Mouse (Mus musculus): ENCODE data around the gene Fgf22. TPM values are rescaled to one million over a fixed set of nuclear protein-coding genes. Genes with fewer than 3 reads are reported as not detected.

The Fgf22 gene
- total and polyA plus RNA-seq, 2 experiments from 2014 or later, result 1.0 to 1.7 TPM

- H3K4me3 ChIP-seq (ENCODE audit: low read depth, low read length), result peak overlapping the region; percentile 92
- no peak for TF ChIP-seq CTCF (IDR thresholded peaks at IDR 0.05; ENCODE audit: low read depth)
- H3K27me3 ChIP-seq (ENCODE audit: insufficient read depth, low read length), result no peaks in the 10 kb centered on the region
- ATAC-seq, result no peak
- H3K36me3 ChIP-seq (ENCODE audit: insufficient read depth), result no peaks in the 10 kb centered on the region
- DNase-seq, result no peak
- no peaks in the 10 kb centered on the region for H3K9me3 ChIP-seq (ENCODE audit: low read length)
- H3K4me2 ChIP-seq (ENCODE audit: low read depth), result peak overlapping the region; percentile 88
- peaks cover 15% of the 10 kb centered on the region; the same call in 1 of the 2 replicates for H3K4me1 ChIP-seq (ENCODE audit: insufficient read depth)
- peak overlapping the region; percentile 94 for H3K27ac ChIP-seq (ENCODE audit: low read depth, low read length)
- 2% methylated on average over 10 of the region's 10 CpGs for WGBS
- peak overlapping the region; percentile 98 for H3K9ac ChIP-seq
These were observed 39.6 kb downstream of the Fgf22 start for GRCm38 (mm10) chr10:79794491-79794931.

- H3K4me3 ChIP-seq (ENCODE audit: low read depth, low read length), result no peak overlapping the region
- no peak overlapping the region for H3K27ac ChIP-seq (ENCODE audit: low read depth, low read length)
- H3K27me3 ChIP-seq (ENCODE audit: insufficient read depth, low read length), result no peaks in the 10 kb centered on the region
- no peak overlapping the region for H3K4me2 ChIP-seq (ENCODE audit: low read depth)
- H3K36me3 ChIP-seq (ENCODE audit: insufficient read depth), result no peaks in the 10 kb centered on the region
- ATAC-seq (no peak), DNase-seq (no peak)
- no peak for TF ChIP-seq CTCF (IDR thresholded peaks at IDR 0.05; ENCODE audit: low read depth)
- no peak overlapping the region for H3K9ac ChIP-seq
- no peaks in the 10 kb centered on the region for H3K9me3 ChIP-seq (ENCODE audit: low read length)
- peaks cover 15% of the 10 kb centered on the region; the same call in 1 of the 2 replicates for H3K4me1 ChIP-seq (ENCODE audit: insufficient read depth)
- 98% methylated on average over 3 of the region's 3 CpGs for WGBS
These were observed 41.0 kb downstream of the Fgf22 start for GRCm38 (mm10) chr10:79795905-79796304.

- Histone ChIP-seq H3K27ac (ENCODE audit: low read depth, low read length) (no peak overlapping the region), H3K4me3 (ENCODE audit: low read depth, low read length) (no peak overlapping the region), H3K4me1 (ENCODE audit: insufficient read depth) (peaks cover 24% of the 10 kb centered on the region), H3K4me2 (ENCODE audit: low read depth) (peak overlapping the region; percentile 30; the same call in 1 of the 2 replicates), H3K9ac (no peak overlapping the region), H3K9me3 (ENCODE audit: low read length) (no peaks in the 10 kb centered on the region), H3K36me3 (ENCODE audit: insufficient read depth) (no peaks in the 10 kb centered on the region), H3K27me3 (ENCODE audit: insufficient read depth, low read length) (no peaks in the 10 kb centered on the region)
- ATAC-seq (no peak), DNase-seq (no peak)
- WGBS, result 62% methylated on average over 15 of the region's 15 CpGs
- TF ChIP-seq CTCF (IDR thresholded peaks at IDR 0.05; ENCODE audit: low read depth), result no peak
These were observed 42.5 kb downstream of the Fgf22 start for GRCm38 (mm10) chr10:79797326-79797725.

GRCm38 (mm10) chr10:79798289-79798928 is 43.5 kb downstream of the Fgf22 start:
- WGBS, result 87% methylated on average over 12 of the region's 12 CpGs
- Histone ChIP-seq H3K27me3 (ENCODE audit: insufficient read depth, low read length) (no peaks in the 10 kb centered on the region), H3K9ac (no peak overlapping the region), H3K4me2 (ENCODE audit: low read depth) (no peak overlapping the region), H3K4me1 (ENCODE audit: insufficient read depth) (peaks cover 35% of the 10 kb centered on the region), H3K4me3 (ENCODE audit: low read depth, low read length) (no peak overlapping the region), H3K9me3 (ENCODE audit: low read length) (no peaks in the 10 kb centered on the region), H3K27ac (ENCODE audit: low read depth, low read length) (no peak overlapping the region), H3K36me3 (ENCODE audit: insufficient read depth) (no peaks in the 10 kb centered on the region)
- TF ChIP-seq CTCF (IDR thresholded peaks at IDR 0.05; ENCODE audit: low read depth), result no peak
- no peak for DNase-seq
- ATAC-seq, result no peak

GRCm38 (mm10) chr10:79800508-79800907 is 45.6 kb downstream of the Fgf22 start:
- H3K27ac ChIP-seq (ENCODE audit: low read depth, low read length), result no peak overlapping the region
- H3K4me3 ChIP-seq (ENCODE audit: low read depth, low read length), result no peak overlapping the region
- H3K4me2 ChIP-seq (ENCODE audit: low read depth), result no peak overlapping the region
- H3K4me1 ChIP-seq (ENCODE audit: insufficient read depth), result peaks cover 40% of the 10 kb centered on the region
- H3K27me3 ChIP-seq (ENCODE audit: insufficient read depth, low read length), result no peaks in the 10 kb centered on the region
- DNase-seq, result no peak
- TF ChIP-seq CTCF (IDR thresholded peaks at IDR 0.05; ENCODE audit: low read depth), result no peak
- no peaks in the 10 kb centered on the region for H3K36me3 ChIP-seq (ENCODE audit: insufficient read depth)
- H3K9me3 ChIP-seq (ENCODE audit: low read length), result no peaks in the 10 kb centered on the region
- 70% methylated on average over 11 of the region's 11 CpGs for WGBS
- no peak for ATAC-seq
- no peak overlapping the region for H3K9ac ChIP-seq

- Histone ChIP-seq H3K9me3 (ENCODE audit: low read length) (no peaks in the 10 kb centered on the region), H3K36me3 (ENCODE audit: insufficient read depth) (no peaks in the 10 kb centered on the region; the same call in 1 of the 2 replicates), H3K9ac (no peak overlapping the region), H3K27me3 (ENCODE audit: insufficient read depth, low read length) (no peaks in the 10 kb centered on the region), H3K27ac (ENCODE audit: low read depth, low read length) (peak overlapping the region; percentile 45; the same call in 1 of the 2 replicates), H3K4me2 (ENCODE audit: low read depth) (no peak overlapping the region), H3K4me3 (ENCODE audit: low read depth, low read length) (no peak overlapping the region), H3K4me1 (ENCODE audit: insufficient read depth) (peaks cover 36% of the 10 kb centered on the region)
- no peak for TF ChIP-seq CTCF (IDR thresholded peaks at IDR 0.05; ENCODE audit: low read depth)
- DNase-seq, result no peak
- WGBS, result 30% methylated on average over 3 of the region's 3 CpGs
- ATAC-seq, result no peak
These were observed 47.0 kb downstream of the Fgf22 start for GRCm38 (mm10) chr10:79801837-79802236.

GRCm38 (mm10) chr10:79802331-79802971 is 47.6 kb downstream of the Fgf22 start:
- Histone ChIP-seq H3K9me3 (ENCODE audit: low read length) (no peaks in the 10 kb centered on the region), H3K27ac (ENCODE audit: low read depth, low read length) (peak overlapping the region; percentile 90), H3K9ac (no peak overlapping the region), H3K4me2 (ENCODE audit: low read depth) (0 out of 2 replicates have a peak overlapping the region, but pooled peaks have one; percentile 5), H3K36me3 (ENCODE audit: insufficient read depth) (peaks cover 5% of the 10 kb centered on the region; the same call in 1 of the 2 replicates), H3K4me1 (ENCODE audit: insufficient read depth) (peaks cover 32% of the 10 kb centered on the region), H3K4me3 (ENCODE audit: low read depth, low read length) (no peak overlapping the region), H3K27me3 (ENCODE audit: insufficient read depth, low read length) (no peaks in the 10 kb centered on the region)
- DNase-seq, result no peak
- 32% methylated on average over 11 of the region's 11 CpGs for WGBS
- TF ChIP-seq CTCF (IDR thresholded peaks at IDR 0.05; ENCODE audit: low read depth), result no peak
- no peak for ATAC-seq
